Mouse (Mus musculus) CH12.LX (cell line): ENCODE results near the gene Ctsw. TPM values are rescaled to one million over a fixed set of nuclear protein-coding genes. Genes with fewer than 3 reads are reported as not detected.

Source experiments
- DNase-seq: peaks from one replicate; pipeline ENCODE4 v3.0.0-alpha.2; 2013; ENCODE audit errors: extremely low read depth
- H3K27ac ChIP-seq: 2 replicates; pipeline ENCODE4 v1.5.1; 2012; ENCODE audit warnings: low read depth, mild to moderate bottlenecking, control low read depth, moderate library complexity; ENCODE audit not compliant: insufficient read depth
- H3K27me3 ChIP-seq: replicated peaks from 2 replicates; pipeline ENCODE3; 2012; ENCODE audit warnings: inconsistent platforms
- H3K36me3 ChIP-seq, 2 experiments: replicated peaks in 1 of 2; 2 replicates each; pipeline versions ENCODE3 to v1.6.1; 2012; ENCODE audit warnings: inconsistent platforms in 1 of 2, low read length in 1 of 2, mild to moderate bottlenecking in 1 of 2, mixed read lengths in 1 of 2, moderate library complexity in 1 of 2; ENCODE audit not compliant: control insufficient read depth in 1 of 2, insufficient read depth in 1 of 2
- H3K4me1 ChIP-seq, 2 experiments: 2 replicates each; pipeline ENCODE4 v1.6.1; 2012; ENCODE audit warnings: inconsistent platforms in 1 of 2, moderate library complexity in 1 of 2; ENCODE audit not compliant: insufficient read depth in 2 of 2, control insufficient read depth in 1 of 2
- H3K4me2 ChIP-seq: 2 replicates; pipeline ENCODE4 v1.6.1; 2012; ENCODE audit warnings: low read depth, mild to moderate bottlenecking, control low read depth; ENCODE audit not compliant: poor library complexity, insufficient read depth, severe bottlenecking
- H3K4me3 ChIP-seq, 3 experiments: fragments of 150-350 bp in 1 of 3; sonication (generic) in 1 of 3; replicated peaks in 1 of 3; 2 replicates each; pipeline versions ENCODE3 to v1.5.1; 2011 to 2012; ENCODE audit warnings: low read depth in 2 of 3, low read length in 2 of 3, mild to moderate bottlenecking in 2 of 3, moderate library complexity in 2 of 3, control low read depth in 1 of 3, improper control_type of control experiment in 1 of 3, inconsistent platforms in 1 of 3, mixed read lengths in 1 of 3; ENCODE audit not compliant: poor library complexity in 1 of 3
- H3K79me2 ChIP-seq: replicated peaks from 2 replicates; pipeline ENCODE4 v1.6.1; 2012; ENCODE audit warnings: mild to moderate bottlenecking, moderate library complexity; ENCODE audit not compliant: control insufficient read depth, poor library complexity, insufficient read depth, severe bottlenecking; ENCODE audit errors: extremely low read depth
- H3K9ac ChIP-seq: 2 replicates; pipeline ENCODE4 v1.6.1; 2012; ENCODE audit warnings: low read depth, mild to moderate bottlenecking, control low read depth, moderate library complexity; ENCODE audit not compliant: insufficient read depth
- H3K9me3 ChIP-seq: replicated peaks from 2 replicates; pipeline ENCODE3; 2012; ENCODE audit warnings: low read length, inconsistent platforms, mixed read lengths
- CHD2 ChIP-seq: IDR thresholded peaks from 2 replicates; pipeline ENCODE4 v1.6.1; 2011; ENCODE audit warnings: low read length, improper control_type of control experiment
- CTCF ChIP-seq, 2 experiments: IDR thresholded peaks in 1 of 2; conservative IDR thresholded peaks in 1 of 2; 2 replicates each; pipeline ENCODE4 v1.5.1; 2011 to 2012; ENCODE audit warnings: low read depth in 2 of 2, low read length in 2 of 2, improper control_type of control experiment in 1 of 2, inconsistent platforms in 1 of 2, mild to moderate bottlenecking in 1 of 2, moderate library complexity in 1 of 2
- E2F4 ChIP-seq: IDR thresholded peaks from 2 replicates; pipeline ENCODE4 v1.6.1; 2011; ENCODE audit warnings: low read depth, low read length, improper control_type of control experiment; ENCODE audit not compliant: insufficient replicate concordance
- ELF1 ChIP-seq: IDR thresholded peaks from 2 replicates; pipeline ENCODE4 v1.6.1; 2014; ENCODE audit warnings: low read depth, mild to moderate bottlenecking, inconsistent platforms, low read length, improper control_type of control experiment
- EP300 ChIP-seq: IDR thresholded peaks from 2 replicates; pipeline ENCODE4 v1.6.1; 2011; ENCODE audit warnings: low read length, improper control_type of control experiment
- ETS1 ChIP-seq: conservative IDR thresholded peaks from 2 replicates; pipeline ENCODE4 v1.6.1; 2012; ENCODE audit warnings: low read depth, mild to moderate bottlenecking, inconsistent platforms, low read length, improper control_type of control experiment, moderate library complexity
- GABPA ChIP-seq: IDR thresholded peaks from 2 replicates; pipeline ENCODE4 v1.6.1; 2012; ENCODE audit warnings: low read depth, low read length, improper control_type of control experiment, inconsistent platforms; ENCODE audit not compliant: insufficient replicate concordance
- HCFC1 ChIP-seq: IDR thresholded peaks from 2 replicates; pipeline ENCODE4 v1.6.1; 2012; ENCODE audit warnings: low read depth, mild to moderate bottlenecking, inconsistent platforms, low read length, improper control_type of control experiment
- MAFK ChIP-seq: IDR thresholded peaks from 2 replicates; pipeline ENCODE4 v1.6.1; 2011; ENCODE audit warnings: low read length, improper control_type of control experiment; ENCODE audit not compliant: insufficient replicate concordance
- MXI1 ChIP-seq: IDR thresholded peaks from 2 replicates; pipeline ENCODE4 v1.6.1; 2011; ENCODE audit warnings: mild to moderate bottlenecking, low read depth, low read length, improper control_type of control experiment
- MYC ChIP-seq: IDR thresholded peaks from 2 replicates; pipeline ENCODE4 v1.6.1; 2011; ENCODE audit warnings: low read depth, mild to moderate bottlenecking, improper control_type of control experiment, low read length
- NELFE ChIP-seq: IDR thresholded peaks from 2 replicates; pipeline ENCODE4 v1.6.1; 2011; ENCODE audit warnings: low read depth, low read length, improper control_type of control experiment
- POLR2AphosphoS2 ChIP-seq: IDR thresholded peaks from 2 replicates; pipeline ENCODE4 v1.6.1; 2011; ENCODE audit warnings: low read depth, low read length, improper control_type of control experiment
- RCOR1 ChIP-seq: conservative IDR thresholded peaks from 2 replicates; pipeline ENCODE4 v1.6.1; 2012; ENCODE audit warnings: low read depth, mild to moderate bottlenecking, inconsistent platforms, low read length, improper control_type of control experiment
- UBTF ChIP-seq: IDR thresholded peaks from 2 replicates; pipeline ENCODE4 v1.6.1; 2012; ENCODE audit warnings: low read depth, mild to moderate bottlenecking, inconsistent platforms, low read length, improper control_type of control experiment, moderate library complexity
- USF1 ChIP-seq: IDR thresholded peaks from 2 replicates; pipeline ENCODE4 v1.6.1; 2014; ENCODE audit warnings: low read depth, mild to moderate bottlenecking, inconsistent platforms, low read length, improper control_type of control experiment
- USF2 ChIP-seq: conservative IDR thresholded peaks from 2 replicates; pipeline ENCODE4 v1.6.1; 2011; ENCODE audit warnings: low read depth, low read length, improper control_type of control experiment
- ZC3H11A ChIP-seq: IDR thresholded peaks from 2 replicates; pipeline ENCODE4 v1.6.1; 2012; ENCODE audit warnings: low read depth, mild to moderate bottlenecking, inconsistent platforms, low read length, improper control_type of control experiment
- ZMIZ1 ChIP-seq: IDR thresholded peaks from 2 replicates; pipeline ENCODE4 v1.6.1; 2012; ENCODE audit warnings: low read depth, mild to moderate bottlenecking, inconsistent platforms, low read length, improper control_type of control experiment
- ZNF384 ChIP-seq: IDR thresholded peaks from 2 replicates; pipeline ENCODE4 v1.6.1; 2012; ENCODE audit warnings: low read depth, low read length, improper control_type of control experiment, inconsistent platforms
- dilution Hi-C: fragments of 300-500 bp; cut with MboI; formaldehyde crosslinking; loops from 2 replicates; pipeline ENCODE4 v1.14.3; 2020; ENCODE audit warnings: low sequenced_read_pairs; ENCODE audit not compliant: extremely low pct_unique_long_range_greater_than_20kb, extremely low pct_ligation_motif_present
- in situ Hi-C: fragments of 300-500 bp; cut with MboI; formaldehyde crosslinking; loops from 3 replicates; pipeline ENCODE4 v1.14.3; 2019; ENCODE audit warnings: low sequenced_read_pairs, low pct_ligation_motif_present, low pct_unique_long_range_greater_than_20kb, mixed read lengths
- polyA plus RNA-seq: library from polyadenylated mRNA; unstranded; fragments of >175 nt; gene quantifications from 2 replicates; pipeline ENCODE4 v1.2.1, GENCODE M21; 2012; ENCODE audit warnings: low read depth; ENCODE audit not compliant: insufficient read length
- total RNA-seq, 2 experiments: library from RNA; depleted of rRNA; stranded (reverse); fragments of 300-350 nt in 1 of 2; fragments of >200 nt in 1 of 2; gene quantifications; 2 replicates each; pipeline ENCODE4 v1.2.3; 2012 to 2014

Gene Ctsw
- total and polyA plus RNA-seq, 3 experiments, result 0.23 to 1.1 (median 0.38) TPM

DNA sequence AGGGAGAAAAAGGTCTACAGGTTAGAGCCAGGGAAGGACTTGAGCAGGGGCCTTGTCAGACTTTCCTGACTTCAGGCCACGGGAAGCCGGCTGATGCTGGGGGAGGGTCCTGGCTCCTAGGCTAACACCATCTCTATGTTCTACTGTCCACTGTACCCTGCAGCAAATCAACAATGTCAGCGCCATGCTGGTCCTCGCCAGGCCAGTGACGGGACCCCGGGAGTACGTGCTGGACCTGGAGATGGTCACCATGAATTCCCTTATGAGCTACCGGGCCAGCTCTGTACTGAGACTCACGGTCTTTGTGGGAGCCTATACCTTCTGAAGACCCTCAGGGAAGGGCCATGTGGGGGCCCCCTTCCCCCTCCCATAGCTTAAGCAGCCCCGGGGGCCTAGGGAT lies 13.1 kb upstream of the Ctsw start:
- dilution Hi-C loops, result no loop called here
- no peaks in the 10 kb centered on the region for H3K9me3 ChIP-seq
- H3K4me3 ChIP-seq, result no peak overlapping the region
- H3K4me1 ChIP-seq, result peaks cover 0 to 5% of the 10 kb centered on the region in 2 experiments; a peak in 2 of 4 replicates
- in situ Hi-C loops, result no loop called here
- DNase-seq, result no peak
- no peaks in the 10 kb centered on the region for H3K27me3 ChIP-seq
- H3K27ac ChIP-seq, result no peak overlapping the region
- no peak overlapping the region for H3K4me2 ChIP-seq
- H3K36me3 ChIP-seq, result peaks cover 29 to 53% of the 10 kb centered on the region in 2 experiments
- H3K79me2 ChIP-seq, result no peaks in the 10 kb centered on the region
- TF ChIP-seq GABPA (no peak), HCFC1 (no peak), ZNF384 (no peak), ELF1 (no peak)
- no peak overlapping the region for H3K9ac ChIP-seq

GRCm38 (mm10) chr19:5480016-5480415 lies 11.7 kb upstream of the Ctsw start:
- TF ChIP-seq MXI1, result no peak
- TF ChIP-seq USF2, result no peak
- no peak for TF ChIP-seq E2F4
- no peak for TF ChIP-seq RCOR1
- TF ChIP-seq UBTF, result no peak
- TF ChIP-seq ZNF384, result no peak
- no peak for TF ChIP-seq EP300
- no peak for TF ChIP-seq CHD2
- TF ChIP-seq NELFE, result no peak
- Histone ChIP-seq H3K27ac (no peak overlapping the region), H3K36me3 (peaks cover 19 to 39% of the 10 kb centered on the region in 2 experiments), H3K27me3 (no peaks in the 10 kb centered on the region), H3K9ac (no peak overlapping the region), H3K4me1 (no peaks in the 10 kb centered on the region), H3K9me3 (no peaks in the 10 kb centered on the region), H3K4me3 (no peak overlapping the region), H3K4me2 (no peak overlapping the region), H3K79me2 (no peaks in the 10 kb centered on the region)
- dilution Hi-C loops, result no loop called here
- no peak for DNase-seq
- in situ Hi-C loops, result no loop called here

GRCm38 (mm10) chr19:5477668-5478300 lies 9.5 kb upstream of the Ctsw start:
- dilution Hi-C loops, result no loop called here
- Histone ChIP-seq H3K79me2 (no peaks in the 10 kb centered on the region), H3K9ac (no peak overlapping the region), H3K36me3 (peaks cover 0 to 17% of the 10 kb centered on the region in 2 experiments), H3K27me3 (no peaks in the 10 kb centered on the region), H3K27ac (no peak overlapping the region), H3K9me3 (no peaks in the 10 kb centered on the region), H3K4me1 (no peaks in the 10 kb centered on the region), H3K4me3 (no peak overlapping the region), H3K4me2 (no peak overlapping the region)
- no peak for DNase-seq
- TF ChIP-seq ETS1, result no peak
- TF ChIP-seq ZMIZ1, result no peak
- no peak for TF ChIP-seq MAFK
- no peak for TF ChIP-seq EP300
- no peak for TF ChIP-seq ZC3H11A
- TF ChIP-seq ZNF384, result no peak
- no peak for TF ChIP-seq USF1
- no peak for TF ChIP-seq POLR2AphosphoS2
- no peak for TF ChIP-seq CTCF (conservative IDR thresholded peaks at IDR 0.05 in 1 of 2, IDR thresholded peaks at IDR 0.05 in 1 of 2; ENCODE audit: low read depth in 2 of 2, low read length in 2 of 2)
- no peak for TF ChIP-seq MYC
- no peak for TF ChIP-seq GABPA
- TF ChIP-seq RCOR1, result no peak
- in situ Hi-C loops, result no loop called here
